Mouse (Mus musculus) E14TG2a.4 (cell line): ENCODE results near the gene Wdfy4.

Source experiments
- H3K27me3 ChIP-seq: 2 replicates; pipeline ENCODE4 v1.6.1; 2014; ENCODE audit warnings: low read length, control low read depth; ENCODE audit not compliant: insufficient read depth
- H3K36me3 ChIP-seq: 2 replicates; pipeline ENCODE4 v1.6.1; 2014; ENCODE audit warnings: low read length, control low read depth; ENCODE audit not compliant: insufficient read depth
- H3K4me1 ChIP-seq: replicated peaks from 2 replicates; pipeline ENCODE4 v1.6.1; 2014; ENCODE audit warnings: low read depth, low read length, control low read depth
- H3K4me3 ChIP-seq: replicated peaks from 2 replicates; pipeline ENCODE4 v1.5.1; 2014; ENCODE audit warnings: mild to moderate bottlenecking, low read length
- H3K9me3 ChIP-seq: 2 replicates; pipeline ENCODE4 v1.6.1; 2014; ENCODE audit warnings: low read length, control low read depth
- CTCF ChIP-seq: conservative IDR thresholded peaks from 2 replicates; pipeline ENCODE4 v1.5.1; 2014; ENCODE audit warnings: low read length
- NANOG ChIP-seq: IDR thresholded peaks from 2 replicates; pipeline ENCODE4 v1.6.1; 2014; ENCODE audit warnings: borderline replicate concordance, low read length, mixed read lengths
- POU5F1 ChIP-seq: IDR thresholded peaks from 2 replicates; pipeline ENCODE4 v1.6.1; 2014; ENCODE audit warnings: low read length, borderline replicate concordance

Gene Wdfy4

DNA sequence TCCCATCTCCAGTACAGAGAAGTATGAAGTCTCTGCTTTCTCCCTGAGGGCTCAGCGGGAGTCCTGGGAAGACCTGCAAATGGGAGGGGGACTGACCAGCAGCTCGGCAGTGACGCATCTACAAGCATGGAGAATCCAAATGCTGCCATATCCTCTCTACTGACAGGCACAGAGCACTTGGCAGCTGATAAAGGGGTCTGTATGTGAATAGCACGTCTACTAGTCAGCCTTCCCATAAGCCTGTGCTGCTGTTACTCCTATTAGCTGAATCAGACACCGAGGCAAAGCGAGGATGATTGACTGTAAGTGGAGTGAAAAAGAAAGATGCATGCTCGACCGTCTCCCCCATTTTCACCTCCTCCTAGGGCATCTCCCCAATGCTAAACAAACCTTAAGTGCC is 131.9 kb downstream of the Wdfy4 start:
- Histone ChIP-seq H3K27me3 (no peaks in the 10 kb centered on the region), H3K36me3 (no peaks in the 10 kb centered on the region), H3K4me3 (no peak overlapping the region), H3K4me1 (no peaks in the 10 kb centered on the region), H3K9me3 (no peaks in the 10 kb centered on the region)
- TF ChIP-seq NANOG (no peak), POU5F1 (no peak), CTCF (no peak)

DNA sequence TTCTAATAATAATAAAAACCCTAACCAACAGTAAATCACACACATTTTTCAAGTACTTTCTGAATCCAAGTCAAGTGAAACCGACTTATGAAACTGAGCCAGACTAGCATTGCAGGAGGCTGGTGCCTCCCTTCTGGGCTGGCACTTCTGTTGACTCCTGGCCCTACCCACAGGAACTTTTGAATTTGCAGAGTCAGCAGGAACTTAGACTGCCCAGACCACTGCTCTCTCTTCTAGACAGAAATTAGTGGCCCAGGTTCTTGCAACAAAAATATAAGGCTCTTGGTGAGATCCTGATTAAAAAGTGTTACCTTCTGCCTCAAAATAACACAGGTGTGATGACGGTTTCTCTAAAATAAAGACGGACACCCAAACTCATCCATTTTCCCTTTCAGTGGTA is 140.1 kb downstream of the Wdfy4 start:
- Histone ChIP-seq H3K27me3 (no peaks in the 10 kb centered on the region; the same call in 1 of the 2 replicates), H3K4me3 (no peak overlapping the region), H3K36me3 (no peaks in the 10 kb centered on the region), H3K4me1 (no peaks in the 10 kb centered on the region), H3K9me3 (no peaks in the 10 kb centered on the region)
- TF ChIP-seq CTCF (no peak), NANOG (no peak), POU5F1 (no peak)

- H3K27me3 ChIP-seq, result no peaks in the 10 kb centered on the region
- no peak overlapping the region for H3K4me3 ChIP-seq
- no peaks in the 10 kb centered on the region for H3K4me1 ChIP-seq
- no peaks in the 10 kb centered on the region for H3K9me3 ChIP-seq
- H3K36me3 ChIP-seq, result no peaks in the 10 kb centered on the region
- TF ChIP-seq POU5F1 (no peak), CTCF (no peak), NANOG (no peak)
Observed at GRCm38 (mm10) chr14:33036811-33037210, 148.5 kb downstream of the Wdfy4 start.

DNA sequence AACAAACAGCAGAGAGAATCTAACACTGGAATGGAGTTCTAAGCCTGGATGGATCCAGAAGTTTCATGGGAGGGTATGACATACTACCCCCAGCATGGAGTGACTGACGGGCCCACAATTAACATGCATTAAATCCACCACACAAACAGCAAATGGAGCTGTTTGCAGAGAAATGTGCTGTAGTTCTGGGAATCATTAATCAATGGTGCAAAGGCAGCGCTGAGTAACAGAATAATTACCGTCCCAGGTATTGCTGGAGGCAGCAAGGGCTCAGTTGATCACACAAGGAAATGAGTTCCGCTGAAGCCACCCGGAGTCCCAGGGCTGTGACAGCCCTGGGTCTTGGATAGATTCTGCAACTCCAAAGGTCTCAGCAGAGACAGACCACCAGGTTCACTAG is 149.9 kb downstream of the Wdfy4 start:
- H3K4me1 ChIP-seq, result no peaks in the 10 kb centered on the region
- H3K4me3 ChIP-seq, result no peak overlapping the region
- no peaks in the 10 kb centered on the region for H3K27me3 ChIP-seq
- TF ChIP-seq CTCF, result no peak
- no peak for TF ChIP-seq NANOG
- no peak for TF ChIP-seq POU5F1
- H3K9me3 ChIP-seq, result no peaks in the 10 kb centered on the region
- H3K36me3 ChIP-seq, result no peaks in the 10 kb centered on the region

GRCm38 (mm10) chr14:33033424-33033823 is 151.9 kb downstream of the Wdfy4 start:
- Histone ChIP-seq H3K27me3 (no peaks in the 10 kb centered on the region), H3K9me3 (no peaks in the 10 kb centered on the region), H3K4me3 (no peak overlapping the region), H3K4me1 (no peaks in the 10 kb centered on the region), H3K36me3 (no peaks in the 10 kb centered on the region)
- peak; percentile 31; the same call in 1 of the 2 replicates for TF ChIP-seq CTCF
- TF ChIP-seq NANOG, result no peak

DNA sequence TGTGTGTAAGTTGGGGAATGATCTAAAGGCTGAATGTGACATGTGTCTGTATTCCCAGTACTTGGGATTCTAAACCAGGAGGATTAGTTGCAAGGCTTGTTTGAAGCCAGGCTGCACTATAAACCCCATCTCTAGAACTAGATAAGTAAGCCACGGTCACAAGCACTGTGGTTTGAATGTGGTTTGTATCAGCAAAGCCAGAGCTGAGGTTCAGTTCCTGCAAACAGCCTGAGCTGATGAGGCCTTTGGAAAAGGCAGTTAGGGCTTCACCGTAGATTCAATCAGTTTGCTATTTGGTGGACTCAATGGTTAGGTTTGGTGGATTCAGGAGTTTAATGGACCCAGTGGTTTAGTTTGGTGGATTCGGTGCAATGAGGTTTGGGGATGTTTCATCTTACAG is 154.5 kb downstream of the Wdfy4 start:
- no peaks in the 10 kb centered on the region for H3K27me3 ChIP-seq
- H3K9me3 ChIP-seq, result no peaks in the 10 kb centered on the region
- H3K4me3 ChIP-seq, result no peak overlapping the region
- no peaks in the 10 kb centered on the region for H3K36me3 ChIP-seq
- TF ChIP-seq NANOG, result no peak
- TF ChIP-seq POU5F1, result no peak
- no peak for TF ChIP-seq CTCF
- no peaks in the 10 kb centered on the region for H3K4me1 ChIP-seq

- Histone ChIP-seq H3K36me3 (no peaks in the 10 kb centered on the region), H3K9me3 (no peaks in the 10 kb centered on the region), H3K4me3 (no peak overlapping the region), H3K27me3 (peaks cover 10% of the 10 kb centered on the region; the same call in 1 of the 2 replicates), H3K4me1 (no peaks in the 10 kb centered on the region)
- TF ChIP-seq POU5F1 (no peak), NANOG (no peak), CTCF (no peak)
Observed at GRCm38 (mm10) chr14:33019606-33020005, 165.7 kb downstream of the Wdfy4 start.

GRCm38 (mm10) chr14:33019050-33019449 is 166.3 kb downstream of the Wdfy4 start:
- Histone ChIP-seq H3K4me1 (no peaks in the 10 kb centered on the region), H3K27me3 (peaks cover 10% of the 10 kb centered on the region; the same call in 1 of the 2 replicates)
- TF ChIP-seq NANOG, result no peak
- TF ChIP-seq CTCF, result no peak
- TF ChIP-seq POU5F1, result no peak

GRCm38 (mm10) chr14:33007638-33008037 is 177.7 kb downstream of the Wdfy4 start:
- no peaks in the 10 kb centered on the region for H3K36me3 ChIP-seq
- 0 out of 2 replicates have a peak, but pooled peaks cover 3% of the 10 kb centered on the region for H3K27me3 ChIP-seq
- H3K4me1 ChIP-seq, result peaks cover 6% of the 10 kb centered on the region
- H3K9me3 ChIP-seq, result no peaks in the 10 kb centered on the region
- TF ChIP-seq CTCF (no peak), NANOG (no peak), POU5F1 (no peak)
- no peak overlapping the region for H3K4me3 ChIP-seq

More at GRCm38 (mm10) chr14:33019050-33019449, 166.3 kb downstream of the Wdfy4 start:
- H3K4me3 ChIP-seq, result no peak overlapping the region
- no peaks in the 10 kb centered on the region for H3K9me3 ChIP-seq
- H3K36me3 ChIP-seq, result no peaks in the 10 kb centered on the region
